Mouse (Mus musculus) embryonic facial prominence, embryonic 10.5 days (tissue): ENCODE results near the gene Farp1. TPM values are rescaled to one million over a fixed set of nuclear protein-coding genes. Genes with fewer than 3 reads are reported as not detected.
A peak's percentile ranks its signal among the peaks of the same experiment; 100 is the strongest.
"Not testable (repeated sequence)": the region's sequence is repeated elsewhere in the genome, so short reads cannot be mapped to it uniquely, and the experiment has no call there.

Experiments used
- DNase-seq: peaks from one replicate; pipeline ENCODE4 v3.0.0-alpha.2; 2017; ENCODE audit warnings: low spot score
- H3K27ac ChIP-seq: fragments of 300-500 bp; sonication (generic); replicated peaks from 2 replicates; pipeline ENCODE4 v1.5.1; 2016; ENCODE audit warnings: mild to moderate bottlenecking
- H3K27me3 ChIP-seq: fragments of 300-500 bp; sonication (generic); replicated peaks from 2 replicates; pipeline ENCODE4 v1.6.1; 2016; ENCODE audit warnings: low read depth, mild to moderate bottlenecking; ENCODE audit not compliant: poor library complexity, severe bottlenecking
- H3K36me3 ChIP-seq: fragments of 300-500 bp; sonication (generic); replicated peaks from 2 replicates; pipeline ENCODE4 v1.6.1; 2016; ENCODE audit warnings: mild to moderate bottlenecking, moderate library complexity
- H3K4me1 ChIP-seq: fragments of 300-500 bp; sonication (generic); 2 replicates; pipeline ENCODE4 v1.6.1; 2016
- H3K4me3 ChIP-seq: fragments of 300-500 bp; sonication (generic); 2 replicates; pipeline ENCODE4 v1.5.1; 2016; ENCODE audit warnings: mild to moderate bottlenecking, moderate library complexity
- H3K9me3 ChIP-seq: fragments of 300-500 bp; sonication (generic); 2 replicates; pipeline ENCODE4 v1.6.1; 2016; ENCODE audit warnings: mild to moderate bottlenecking
- WGBS: fragments of 180-500 bp; shearing (Covaris S2); methylation state at CpG from one replicate; pipeline ENCODE4 v1.1.7; 2016; 5-methylcytosine and 5-hydroxymethylcytosine counted together
- polyA plus RNA-seq: library from polyadenylated mRNA; unstranded; fragments of >200 nt; fragmentation: Nextera tagmentation; extraction: Ambion mirVana; gene quantifications from 2 replicates; pipeline ENCODE4 v1.2.1, GENCODE M21; 2016

The Farp1 gene
- polyA plus RNA-seq, 1 experiment from 2014 or later, result 41.7 TPM

- H3K4me1 ChIP-seq, result peaks cover 50% of the 10 kb centered on the region
- WGBS, result 64% methylated on average over 8 of the region's 8 CpGs
Measured at GRCm38 (mm10) chr14:121112061-121112460, 77.1 kb downstream of the Farp1 start.

GRCm38 (mm10) chr14:121113785-121114184 lies 78.8 kb downstream of the Farp1 start:
- H3K27ac ChIP-seq, result no peak overlapping the region
- no peaks in the 10 kb centered on the region for H3K9me3 ChIP-seq
- peaks cover 66% of the 10 kb centered on the region for H3K36me3 ChIP-seq
- no peak for DNase-seq
- no peaks in the 10 kb centered on the region for H3K27me3 ChIP-seq
- 84% methylated on average over 6 of the region's 6 CpGs for WGBS
- H3K4me1 ChIP-seq, result peaks cover 32% of the 10 kb centered on the region
- no peak overlapping the region for H3K4me3 ChIP-seq

More at GRCm38 (mm10) chr14:121112061-121112460, 77.1 kb downstream of the Farp1 start:
- Histone ChIP-seq H3K4me3 (no peak overlapping the region), H3K36me3 (peaks cover 52% of the 10 kb centered on the region), H3K27me3 (no peaks in the 10 kb centered on the region), H3K27ac (peak overlapping the region; percentile 59), H3K9me3 (no peaks in the 10 kb centered on the region)
- no peak for DNase-seq

GRCm38 (mm10) chr14:121116696-121117095 lies 81.7 kb downstream of the Farp1 start:
- H3K27ac ChIP-seq, result no peak overlapping the region
- H3K27me3 ChIP-seq, result no peaks in the 10 kb centered on the region
- no peak for DNase-seq
- peaks cover 74% of the 10 kb centered on the region for H3K36me3 ChIP-seq
- H3K4me1 ChIP-seq, result peaks cover 10% of the 10 kb centered on the region
- H3K9me3 ChIP-seq, result no peaks in the 10 kb centered on the region
- WGBS, result 91% methylated on average over 4 of the region's 4 CpGs
- no peak overlapping the region for H3K4me3 ChIP-seq

GRCm38 (mm10) chr14:121118860-121119259 lies 83.9 kb downstream of the Farp1 start:
- WGBS, result 87% methylated on average over 7 of the region's 7 CpGs
- no peak for DNase-seq
- no peak overlapping the region for H3K4me3 ChIP-seq
- peaks cover 18% of the 10 kb centered on the region for H3K4me1 ChIP-seq
- no peaks in the 10 kb centered on the region for H3K27me3 ChIP-seq
- H3K36me3 ChIP-seq, result peaks cover 64% of the 10 kb centered on the region
- no peaks in the 10 kb centered on the region for H3K9me3 ChIP-seq
- H3K27ac ChIP-seq, result no peak overlapping the region

GRCm38 (mm10) chr14:121121664-121122063 lies 86.7 kb downstream of the Farp1 start:
- Histone ChIP-seq H3K36me3 (peaks cover 53% of the 10 kb centered on the region), H3K27ac (no peak overlapping the region), H3K4me3 (no peak overlapping the region), H3K9me3 (no peaks in the 10 kb centered on the region), H3K27me3 (no peaks in the 10 kb centered on the region), H3K4me1 (peaks cover 33% of the 10 kb centered on the region)
- no peak for DNase-seq
- 88% methylated on average over 3 of the region's 3 CpGs for WGBS

GRCm38 (mm10) chr14:121122852-121123251 lies 87.9 kb downstream of the Farp1 start:
- no peak for DNase-seq
- Histone ChIP-seq H3K4me1 (peaks cover 35% of the 10 kb centered on the region), H3K27ac (no peak overlapping the region), H3K9me3 (no peaks in the 10 kb centered on the region), H3K27me3 (no peaks in the 10 kb centered on the region), H3K36me3 (peaks cover 56% of the 10 kb centered on the region), H3K4me3 (no peak overlapping the region)
- WGBS, result 45% methylated on average over 2 of the region's 2 CpGs

GRCm38 (mm10) chr14:121124409-121125010 lies 89.5 kb downstream of the Farp1 start:
- Histone ChIP-seq H3K36me3 (peaks cover 40% of the 10 kb centered on the region), H3K9me3 (no peaks in the 10 kb centered on the region), H3K27me3 (no peaks in the 10 kb centered on the region), H3K4me3 (no peak overlapping the region), H3K27ac (no peak overlapping the region), H3K4me1 (peaks cover 51% of the 10 kb centered on the region)
- WGBS, result 86% methylated on average over 8 of the region's 8 CpGs
- no peak for DNase-seq

- H3K9me3 ChIP-seq, result no peaks in the 10 kb centered on the region
- no peak overlapping the region for H3K4me3 ChIP-seq
- DNase-seq, result no peak
- 80% methylated on average over 3 of the region's 3 CpGs for WGBS
- no peak overlapping the region for H3K27ac ChIP-seq
- H3K36me3 ChIP-seq, result peaks cover 28% of the 10 kb centered on the region
- H3K27me3 ChIP-seq, result no peaks in the 10 kb centered on the region
- peaks cover 61% of the 10 kb centered on the region for H3K4me1 ChIP-seq
Measured at GRCm38 (mm10) chr14:121125651-121126050, 90.7 kb downstream of the Farp1 start.

- Histone ChIP-seq H3K4me3 (no peak overlapping the region), H3K27ac (no peak overlapping the region), H3K4me1 (peaks cover 63% of the 10 kb centered on the region)
Measured at GRCm38 (mm10) chr14:121126291-121126690, 91.3 kb downstream of the Farp1 start.

GRCm38 (mm10) chr14:121128858-121129800 lies 94.1 kb downstream of the Farp1 start:
- H3K36me3 ChIP-seq, result peaks cover 20% of the 10 kb centered on the region
- 31% methylated on average over 20 of the region's 20 CpGs for WGBS
- no peaks in the 10 kb centered on the region for H3K27me3 ChIP-seq
- H3K4me1 ChIP-seq, result peaks cover 60% of the 10 kb centered on the region
- H3K4me3 ChIP-seq, result no peak overlapping the region
- no peaks in the 10 kb centered on the region for H3K9me3 ChIP-seq
- H3K27ac ChIP-seq, result peak overlapping the region; percentile 36
- DNase-seq, result peak; percentile 38

More at GRCm38 (mm10) chr14:121126291-121126690, 91.3 kb downstream of the Farp1 start:
- H3K27me3 ChIP-seq, result no peaks in the 10 kb centered on the region
- no peaks in the 10 kb centered on the region for H3K9me3 ChIP-seq
- WGBS, result 89% methylated on average over 4 of the region's 4 CpGs
- DNase-seq, result no peak
- H3K36me3 ChIP-seq, result peaks cover 27% of the 10 kb centered on the region

- Histone ChIP-seq H3K36me3 (peaks cover 14% of the 10 kb centered on the region), H3K4me1 (peaks cover 63% of the 10 kb centered on the region)
- 90% methylated on average over 1 of the region's 1 CpGs for WGBS
- H3K27ac ChIP-seq, H3K27me3 ChIP-seq, DNase-seq, H3K9me3 ChIP-seq, H3K4me3 ChIP-seq: not testable (repeated sequence)
Measured at GRCm38 (mm10) chr14:121130351-121130750, 95.4 kb downstream of the Farp1 start.

- Histone ChIP-seq H3K4me3 (no peak overlapping the region), H3K27ac (no peak overlapping the region), H3K4me1 (peaks cover 77% of the 10 kb centered on the region), H3K36me3 (peaks cover 21% of the 10 kb centered on the region), H3K27me3 (no peaks in the 10 kb centered on the region), H3K9me3 (no peaks in the 10 kb centered on the region)
- DNase-seq, result peak; percentile 50
- 43% methylated on average over 3 of the region's 3 CpGs for WGBS
Measured at GRCm38 (mm10) chr14:121134414-121134813, 99.4 kb downstream of the Farp1 start.
